Mouse (Mus musculus) kidney, postnatal 0 days (tissue): ENCODE data around the gene Arhgap19. TPM values are rescaled to one million over a fixed set of nuclear protein-coding genes. Genes with fewer than 3 reads are reported as not detected.

ENCODE experiments used
- ATAC-seq: fragments of 200-750 bp; cut with Nextera tagmentation; replicated peaks from 2 replicates; pipeline ENCODE4 v1.8.0; 2017; ENCODE audit warnings: low read depth, moderate number of reproducible peaks, moderate TSS enrichment, moderate library complexity; ENCODE audit not compliant: low FRiP score
- DNase-seq: peaks from one replicate; pipeline ENCODE4 v3.0.0-alpha.2; 2016; ENCODE audit warnings: low spot score
- H3K27ac ChIP-seq: fragments of 300-500 bp; sonication (generic); 2 replicates; pipeline ENCODE4 v1.5.1; 2014; ENCODE audit warnings: mild to moderate bottlenecking
- H3K27me3 ChIP-seq: fragments of 300-500 bp; sonication (generic); 2 replicates; pipeline ENCODE4 v1.6.1; 2014; ENCODE audit warnings: low read length, mixed read lengths; ENCODE audit not compliant: insufficient read depth
- H3K36me3 ChIP-seq: fragments of 300-500 bp; sonication (generic); 2 replicates; pipeline ENCODE4 v1.6.1; 2014; ENCODE audit warnings: low read length, mixed read lengths; ENCODE audit not compliant: insufficient read depth
- H3K4me1 ChIP-seq: fragments of 300-500 bp; sonication (generic); replicated peaks from 2 replicates; pipeline ENCODE4 v1.6.1; 2014; ENCODE audit warnings: antibody characterized with exemption, low read length, mixed read lengths; ENCODE audit not compliant: insufficient read depth
- H3K4me2 ChIP-seq: fragments of 300-500 bp; sonication (generic); 2 replicates; pipeline ENCODE4 v1.6.1; 2014; ENCODE audit warnings: mild to moderate bottlenecking, low read length, moderate library complexity, mixed read lengths
- H3K4me3 ChIP-seq: fragments of 300-500 bp; sonication (generic); replicated peaks from 2 replicates; pipeline ENCODE4 v1.5.1; 2014; ENCODE audit warnings: low read depth, low read length
- H3K9ac ChIP-seq: fragments of 300-500 bp; sonication (generic); 2 replicates; pipeline ENCODE4 v1.6.1; 2014; ENCODE audit warnings: low read depth, low read length
- H3K9me3 ChIP-seq: fragments of 300-500 bp; sonication (generic); replicated peaks from 2 replicates; pipeline ENCODE4 v1.6.1; 2016; ENCODE audit warnings: low read length, inconsistent platforms, mixed read lengths
- CTCF ChIP-seq: IDR thresholded peaks from 2 replicates; pipeline ENCODE4 v1.5.1; 2016; ENCODE audit warnings: antibody characterized with exemption, low read depth, mild to moderate bottlenecking, moderate library complexity
- WGBS: fragments of 180-500 bp; shearing (Covaris S2); extraction: QIAGEN DNeasy Blood & Tissue Kit; methylation state at CpG from one replicate; pipeline ENCODE4 v1.1.7; 2014; 5-methylcytosine and 5-hydroxymethylcytosine counted together
- polyA plus RNA-seq: library from polyadenylated mRNA; unstranded; fragments of >200 nt; fragmentation: Nextera tagmentation; extraction: Ambion mirVana; gene quantifications from 2 replicates; pipeline ENCODE4 v1.2.1, GENCODE M21; 2015

Gene Arhgap19
- polyA plus RNA-seq, 1 experiment from 2014 or later = 9.5 TPM

- Histone ChIP-seq H3K27ac (no peak overlapping the region), H3K9me3 (no peaks in the 10 kb centered on the region), H3K4me1 (no peaks in the 10 kb centered on the region), H3K27me3 (no peaks in the 10 kb centered on the region), H3K36me3 (peaks cover 12% of the 10 kb centered on the region; the same call in 1 of the 2 replicates), H3K4me3 (no peak overlapping the region), H3K4me2 (no peak overlapping the region), H3K9ac (no peak overlapping the region)
- ATAC-seq = no peak
- no peak for TF ChIP-seq CTCF
- no peak for DNase-seq
- 89% methylated on average over 1 of the region's 1 CpGs for WGBS
Observed at GRCm38 (mm10) chr19:41786896-41787295, 15.0 kb downstream of the Arhgap19 start.

DNA sequence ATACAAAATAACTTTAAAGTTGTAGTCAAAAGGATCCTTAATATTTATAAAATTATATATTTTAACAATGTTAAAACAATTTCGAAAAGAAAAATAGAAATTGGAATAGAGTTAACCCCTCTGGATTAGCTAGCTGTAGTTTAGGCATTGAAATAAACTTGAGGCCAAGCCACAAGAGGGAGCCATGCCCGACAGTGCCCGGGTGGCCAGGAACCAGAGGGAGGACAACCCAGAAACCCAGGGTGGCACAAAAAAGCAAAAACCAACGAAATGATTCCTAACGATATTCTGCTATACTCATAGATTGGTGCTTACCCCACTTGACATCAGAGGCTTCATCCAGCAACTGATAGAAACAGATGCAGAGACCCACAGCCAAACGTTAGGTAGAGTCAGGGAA lies 24.3 kb downstream of the Arhgap19 start:
- peak; percentile 52; the same call in 1 of the 2 replicates for TF ChIP-seq CTCF
- H3K36me3 ChIP-seq = peaks cover 34% of the 10 kb centered on the region

GRCm38 (mm10) chr19:41768711-41769110 lies 33.1 kb downstream of the Arhgap19 start:
- DNase-seq = no peak
- 92% methylated on average over 7 of the region's 7 CpGs for WGBS
- H3K36me3 ChIP-seq = peaks cover 17% of the 10 kb centered on the region; the same call in 1 of the 2 replicates

More for the DNA sequence above, 24.3 kb downstream of the Arhgap19 start:
- H3K9ac ChIP-seq = no peak overlapping the region
- H3K27me3 ChIP-seq = no peaks in the 10 kb centered on the region
- WGBS = 88% methylated on average over 6 of the region's 6 CpGs
- H3K27ac ChIP-seq = no peak overlapping the region
- ATAC-seq (no peak), DNase-seq (no peak)
- H3K4me2 ChIP-seq = no peak overlapping the region
- no peak overlapping the region for H3K4me3 ChIP-seq
- no peaks in the 10 kb centered on the region for H3K4me1 ChIP-seq
- H3K9me3 ChIP-seq = no peaks in the 10 kb centered on the region

DNA sequence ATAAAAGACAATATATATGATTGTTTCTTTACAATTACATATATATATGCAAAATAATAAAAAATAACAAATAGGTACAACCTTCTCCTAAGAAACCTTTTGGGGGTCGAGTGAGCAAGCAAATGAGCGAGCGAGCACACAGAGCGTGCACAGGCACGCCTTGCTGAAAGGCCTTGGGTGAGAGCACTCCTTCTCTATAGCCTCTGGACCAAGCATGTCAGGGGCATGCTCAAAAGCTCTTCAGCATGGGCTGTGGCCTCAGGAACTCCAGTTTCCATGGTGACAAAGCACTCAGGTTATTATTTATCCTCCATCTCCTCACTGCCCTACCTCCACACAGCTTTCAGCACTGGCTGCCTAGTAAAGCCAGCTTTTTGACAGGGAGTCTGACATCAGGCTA lies 35.2 kb downstream of the Arhgap19 start:
- no peaks in the 10 kb centered on the region for H3K27me3 ChIP-seq
- no peaks in the 10 kb centered on the region for H3K4me1 ChIP-seq
- H3K9me3 ChIP-seq = no peaks in the 10 kb centered on the region
- no peak overlapping the region for H3K9ac ChIP-seq
- no peak overlapping the region for H3K4me2 ChIP-seq
- 70% methylated on average over 5 of the region's 5 CpGs for whole genome bisulfite sequencing
- no peak for TF ChIP-seq CTCF
- no peak overlapping the region for H3K4me3 ChIP-seq
- ATAC-seq (no peak), DNase-seq (no peak)
- H3K36me3 ChIP-seq = 0 out of 2 replicates have a peak, but pooled peaks cover 11% of the 10 kb centered on the region
- H3K27ac ChIP-seq = no peak overlapping the region

More at GRCm38 (mm10) chr19:41768711-41769110, 33.1 kb downstream of the Arhgap19 start:
- Histone ChIP-seq H3K27me3 (no peaks in the 10 kb centered on the region), H3K4me2 (no peak overlapping the region), H3K4me3 (no peak overlapping the region), H3K9ac (no peak overlapping the region), H3K9me3 (no peaks in the 10 kb centered on the region), H3K4me1 (no peaks in the 10 kb centered on the region), H3K27ac (no peak overlapping the region)
- no peak for ATAC-seq
- no peak for TF ChIP-seq CTCF

- 29% methylated on average over 12 of the region's 12 CpGs for WGBS
- H3K4me1 ChIP-seq = no peaks in the 10 kb centered on the region
- no peak overlapping the region for H3K27ac ChIP-seq
- no peak overlapping the region for H3K4me2 ChIP-seq
- H3K9ac ChIP-seq = no peak overlapping the region
- peak; percentile 98 for TF ChIP-seq CTCF
- H3K36me3 ChIP-seq = 0 out of 2 replicates have a peak, but pooled peaks cover 9% of the 10 kb centered on the region
- no peak overlapping the region for H3K4me3 ChIP-seq
- no peaks in the 10 kb centered on the region for H3K27me3 ChIP-seq
- H3K9me3 ChIP-seq = no peaks in the 10 kb centered on the region
- peak; percentile 91 for DNase-seq
- 0 out of 2 replicates have a peak, but pooled peaks have one; percentile 36 for ATAC-seq
Observed at GRCm38 (mm10) chr19:41763870-41764660, 37.8 kb downstream of the Arhgap19 start.

DNA sequence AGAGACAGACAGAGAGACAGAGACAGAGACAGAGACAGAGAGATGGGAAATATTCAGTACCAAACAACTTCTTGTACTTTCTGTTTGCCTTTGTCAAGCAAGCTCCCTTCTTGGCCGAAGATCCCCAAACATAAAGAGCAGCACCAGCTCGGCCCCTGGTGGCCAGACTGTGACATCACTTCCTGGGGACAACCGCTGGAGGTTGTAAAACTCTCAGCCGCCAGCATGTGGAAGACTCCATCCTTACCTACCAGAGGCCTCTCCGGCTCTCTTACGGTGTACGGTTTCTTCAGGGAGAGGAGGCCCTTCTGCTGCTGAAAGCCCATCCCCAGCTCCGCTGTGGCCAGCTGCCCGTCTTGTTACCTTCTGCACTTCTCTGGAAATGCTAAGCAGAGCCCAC lies 40.3 kb downstream of the Arhgap19 start:
- Histone ChIP-seq H3K9me3 (no peaks in the 10 kb centered on the region), H3K4me3 (no peak overlapping the region), H3K36me3 (no peaks in the 10 kb centered on the region), H3K27ac (no peak overlapping the region), H3K4me1 (no peaks in the 10 kb centered on the region), H3K9ac (no peak overlapping the region), H3K4me2 (no peak overlapping the region), H3K27me3 (no peaks in the 10 kb centered on the region)
- DNase-seq (peak; percentile 87), ATAC-seq (0 out of 2 replicates have a peak, but pooled peaks have one; percentile 34)
- peak; percentile 84 for TF ChIP-seq CTCF
- 18% methylated on average over 9 of the region's 9 CpGs for WGBS
